Mouse (Mus musculus): ENCODE measurements around the gene Gng13. TPM values are rescaled to one million over a fixed set of nuclear protein-coding genes. Genes with fewer than 3 reads are reported as not detected.

Gene Gng13
- polyA plus RNA-seq, 1 experiment from 2014 or later = 5.8 TPM

DNA sequence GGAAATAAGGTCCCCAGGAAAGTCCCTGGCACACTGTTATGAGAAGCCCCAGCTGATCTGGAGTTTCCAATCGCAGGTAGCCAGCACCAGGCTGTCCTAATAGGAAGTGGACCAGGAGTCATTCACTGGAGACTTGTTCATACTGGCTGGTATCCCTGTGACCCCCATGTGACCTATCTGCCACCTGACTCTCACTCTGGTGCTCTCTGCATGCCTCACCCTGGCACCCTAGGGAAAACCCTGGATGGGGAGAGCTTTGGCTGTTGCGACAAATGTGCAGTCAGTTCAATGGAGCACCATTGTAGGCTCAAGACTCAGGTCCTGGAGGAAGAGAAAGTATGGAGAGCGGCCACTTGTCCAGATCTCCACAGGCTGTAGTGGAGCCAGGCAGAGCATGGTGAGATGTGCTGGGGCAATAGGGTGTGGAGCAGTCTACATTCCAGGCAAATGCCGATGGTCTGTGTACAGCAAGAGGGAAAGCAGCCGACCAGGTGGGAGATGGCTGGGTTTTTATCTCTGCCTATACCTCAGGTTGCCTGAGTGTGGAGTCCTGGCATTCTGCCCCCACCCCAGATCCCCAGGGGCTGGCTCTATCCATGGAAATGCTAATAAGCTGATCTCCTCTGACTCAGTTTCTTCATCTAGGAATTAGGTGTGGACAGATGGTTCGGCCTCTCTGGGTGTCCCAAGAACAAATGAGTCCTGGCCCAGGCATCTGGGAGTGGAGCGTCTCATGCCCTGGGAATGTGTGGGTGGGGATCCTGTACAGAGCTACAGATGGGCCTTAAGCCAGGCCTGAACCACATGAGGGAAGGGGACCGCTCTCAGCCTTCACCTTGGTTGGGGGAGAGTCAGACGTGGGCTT is 39.6 kb downstream of the Gng13 start:
- no peak overlapping the region for H3K4me2 ChIP-seq
- H3K4me3 ChIP-seq = no peak overlapping the region
- WGBS = 76% methylated on average over 9 of the region's 9 CpGs
- no peak for ATAC-seq (ENCODE audit: insufficient number of reproducible peaks, insufficient read depth, low FRiP score, low TSS enrichment, low read depth)
- no peak overlapping the region for H3K27ac ChIP-seq
- H3K9ac ChIP-seq = no peak overlapping the region
- H3K4me1 ChIP-seq = peaks cover 5% of the 10 kb centered on the region
- H3K27me3 ChIP-seq = no peaks in the 10 kb centered on the region
- H3K9me3 ChIP-seq = no peaks in the 10 kb centered on the region
- H3K36me3 ChIP-seq = no peaks in the 10 kb centered on the region

DNA sequence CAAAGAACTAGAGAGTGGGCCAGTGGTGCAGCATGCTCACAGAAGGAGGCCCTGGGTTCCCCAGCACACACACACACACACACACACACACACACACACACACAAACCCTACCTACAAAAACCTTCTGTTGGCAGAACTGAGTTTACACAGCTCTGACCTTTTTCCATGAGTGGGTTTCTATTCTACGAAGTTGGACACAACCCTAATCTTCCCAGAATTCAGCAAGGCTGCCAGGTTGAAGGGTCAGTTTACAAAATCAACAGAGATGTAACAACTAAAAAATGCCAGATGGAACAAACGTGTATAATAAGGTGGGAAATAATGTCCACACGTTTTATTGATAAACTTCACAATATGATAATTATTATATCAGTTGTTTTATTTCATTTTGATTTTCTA is 40.7 kb downstream of the Gng13 start:
- Histone ChIP-seq H3K4me3 (no peak overlapping the region), H3K4me1 (0 out of 2 replicates have a peak, but pooled peaks cover 4% of the 10 kb centered on the region), H3K27me3 (no peaks in the 10 kb centered on the region), H3K4me2 (no peak overlapping the region), H3K27ac (no peak overlapping the region), H3K9ac (no peak overlapping the region), H3K9me3 (no peaks in the 10 kb centered on the region), H3K36me3 (no peaks in the 10 kb centered on the region)
- WGBS = 54% methylated on average over 3 of the region's 3 CpGs
- no peak for ATAC-seq (ENCODE audit: insufficient number of reproducible peaks, insufficient read depth, low FRiP score, low TSS enrichment, low read depth)

DNA sequence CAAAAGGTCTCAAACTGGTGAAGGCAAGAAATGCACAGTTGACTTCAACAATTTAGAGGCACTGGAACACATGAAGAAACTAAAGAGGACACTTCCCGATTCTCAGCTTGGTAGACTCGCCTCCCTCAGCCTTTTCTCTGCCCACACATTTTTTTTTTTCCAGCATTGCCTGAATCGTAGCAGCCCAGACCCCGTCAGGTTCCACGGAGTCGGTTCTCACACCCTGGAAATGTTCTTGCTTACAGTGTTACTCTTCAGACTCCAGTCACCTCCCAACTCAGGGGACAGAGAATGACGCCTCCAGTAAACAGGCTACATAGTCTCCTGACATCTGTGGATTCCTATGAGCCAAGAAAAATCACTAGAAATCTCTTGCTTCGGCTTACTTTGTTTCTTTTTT is 43.2 kb downstream of the Gng13 start:
- Histone ChIP-seq H3K4me2 (no peak overlapping the region), H3K27me3 (no peaks in the 10 kb centered on the region), H3K27ac (no peak overlapping the region), H3K9me3 (no peaks in the 10 kb centered on the region), H3K4me3 (no peak overlapping the region), H3K4me1 (0 out of 2 replicates have a peak, but pooled peaks cover 4% of the 10 kb centered on the region), H3K36me3 (no peaks in the 10 kb centered on the region), H3K9ac (no peak overlapping the region)
- 78% methylated on average over 8 of the region's 8 CpGs for whole genome bisulfite sequencing
- ATAC-seq (ENCODE audit: insufficient number of reproducible peaks, insufficient read depth, low FRiP score, low TSS enrichment, low read depth) = no peak

- no peaks in the 10 kb centered on the region for H3K36me3 ChIP-seq
- ATAC-seq (ENCODE audit: insufficient number of reproducible peaks, insufficient read depth, low FRiP score, low TSS enrichment, low read depth) = no peak
Measured at GRCm38 (mm10) chr17:25761561-25761970, 44.6 kb downstream of the Gng13 start.

DNA sequence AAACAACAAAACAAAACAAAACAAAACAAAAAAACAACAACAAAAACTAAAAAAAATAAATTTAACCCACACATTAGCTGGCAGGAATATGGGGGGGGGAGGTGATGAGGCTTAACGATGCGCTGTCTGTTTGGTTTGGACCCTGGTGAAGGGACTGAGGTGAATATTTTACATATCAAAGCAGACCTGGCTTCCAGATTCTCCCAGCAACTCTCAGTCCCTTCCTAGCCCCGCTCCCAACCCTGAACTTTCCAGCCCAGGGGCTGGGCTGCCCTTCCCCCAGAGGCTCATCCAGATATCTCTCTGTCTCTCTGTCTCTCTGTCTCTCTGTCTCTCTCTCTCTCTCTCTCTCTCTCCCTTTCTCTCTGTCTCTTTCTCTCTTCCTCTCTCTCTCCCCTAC is 45.6 kb downstream of the Gng13 start:
- ATAC-seq (ENCODE audit: insufficient number of reproducible peaks, insufficient read depth, low FRiP score, low TSS enrichment, low read depth) = no peak
- no peak overlapping the region for H3K27ac ChIP-seq
- WGBS = 43% methylated on average over 3 of the region's 3 CpGs
- no peak overlapping the region for H3K4me2 ChIP-seq
- H3K36me3 ChIP-seq = no peaks in the 10 kb centered on the region
- H3K4me3 ChIP-seq = no peak overlapping the region
- H3K27me3 ChIP-seq = peaks cover 2% of the 10 kb centered on the region; the same call in 1 of the 2 replicates
- no peak overlapping the region for H3K9ac ChIP-seq
- no peaks in the 10 kb centered on the region for H3K9me3 ChIP-seq
- no peaks in the 10 kb centered on the region for H3K4me1 ChIP-seq

More at GRCm38 (mm10) chr17:25761561-25761970, 44.6 kb downstream of the Gng13 start:
- Histone ChIP-seq H3K4me3 (no peak overlapping the region), H3K4me2 (no peak overlapping the region), H3K4me1 (no peaks in the 10 kb centered on the region), H3K9me3 (no peaks in the 10 kb centered on the region), H3K9ac (no peak overlapping the region), H3K27me3 (no peaks in the 10 kb centered on the region), H3K27ac (no peak overlapping the region)
- WGBS = 43% methylated on average over 4 of the region's 4 CpGs

DNA sequence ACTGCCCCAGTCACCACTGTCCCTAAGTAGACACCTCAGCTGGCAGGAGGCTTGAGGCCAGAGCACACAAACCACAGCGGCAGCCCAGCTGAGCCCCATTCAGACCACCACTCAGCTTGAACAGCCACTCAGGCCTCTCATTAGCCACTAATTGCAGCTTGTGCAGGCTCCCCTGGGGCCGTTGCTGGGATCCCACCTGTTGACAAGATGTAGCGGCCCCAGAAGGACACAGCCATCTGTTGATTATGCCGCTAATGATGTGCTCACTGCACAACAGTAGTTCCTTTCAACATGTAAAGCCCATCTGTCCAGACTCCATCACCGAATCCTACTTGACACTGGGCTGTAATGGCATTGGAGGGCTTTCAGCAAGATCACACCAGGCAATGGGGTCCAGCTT is 48.9 kb downstream of the Gng13 start:
- H3K4me3 ChIP-seq = no peak overlapping the region
- H3K4me1 ChIP-seq = no peaks in the 10 kb centered on the region
- no peak overlapping the region for H3K27ac ChIP-seq
- peaks cover 9% of the 10 kb centered on the region; the same call in 1 of the 2 replicates for H3K27me3 ChIP-seq
- H3K9ac ChIP-seq = no peak overlapping the region
- H3K4me2 ChIP-seq = no peak overlapping the region
- no peak for ATAC-seq (ENCODE audit: insufficient number of reproducible peaks, insufficient read depth, low FRiP score, low TSS enrichment, low read depth)
- WGBS = 36% methylated on average over 5 of the region's 5 CpGs
- H3K36me3 ChIP-seq = no peaks in the 10 kb centered on the region
- no peaks in the 10 kb centered on the region for H3K9me3 ChIP-seq

Small RNA genes lying within 50 kb of the gene (microRNA-seq; reads per million reads assigned to microRNA genes)
- gene Gm25083 = not detected

Other genes starting within 250 kb of the Gng13 start
- gene Sstr5, start 219.9 kb upstream of the Gng13 start, polyA plus RNA-seq (2015; fragmentation: Nextera tagmentation; extraction: Ambion mirVana) = 0.36 and 0.65 TPM in 2 replicates
- gene Sox8, start 146.5 kb upstream of the Gng13 start, polyA plus RNA-seq (2015; fragmentation: Nextera tagmentation; extraction: Ambion mirVana) = 9.1 and 11.1 TPM in 2 replicates
- 28.7 and 33.8 TPM in 2 replicates for gene Lmf1, start 138.1 kb upstream of the Gng13 start, polyA plus RNA-seq (2015; fragmentation: Nextera tagmentation; extraction: Ambion mirVana)
- 31.6 and 35.9 TPM in 2 replicates for gene Chtf18, start 10.2 kb downstream of the Gng13 start, polyA plus RNA-seq (2015; fragmentation: Nextera tagmentation; extraction: Ambion mirVana)
- 28.0 and 28.9 TPM in 2 replicates for gene Rpusd1, start 10.5 kb downstream of the Gng13 start, polyA plus RNA-seq (2015; fragmentation: Nextera tagmentation; extraction: Ambion mirVana)
- 0.83 TPM in 1 of 2 replicates, not detected in the other for gene Mslnl, start 18.9 kb downstream of the Gng13 start, polyA plus RNA-seq (2015; fragmentation: Nextera tagmentation; extraction: Ambion mirVana)
- 0.17 and 0.42 TPM in 2 replicates for gene Msln, start 37.2 kb downstream of the Gng13 start, polyA plus RNA-seq (2015; fragmentation: Nextera tagmentation; extraction: Ambion mirVana)
- 24.7 and 24.9 TPM in 2 replicates for gene Narfl, start 56.6 kb downstream of the Gng13 start, polyA plus RNA-seq (2015; fragmentation: Nextera tagmentation; extraction: Ambion mirVana)
- 74.6 and 89.5 TPM in 2 replicates for gene Haghl, start 68.5 kb downstream of the Gng13 start, polyA plus RNA-seq (2015; fragmentation: Nextera tagmentation; extraction: Ambion mirVana)
- gene Ccdc78, start 69.4 kb downstream of the Gng13 start, polyA plus RNA-seq (2015; fragmentation: Nextera tagmentation; extraction: Ambion mirVana) = 0.20 and 0.25 TPM in 2 replicates
- gene Fam173a, start 75.7 kb downstream of the Gng13 start, polyA plus RNA-seq (2015; fragmentation: Nextera tagmentation; extraction: Ambion mirVana) = 65.3 and 78.1 TPM in 2 replicates
- gene AC134908.4, start 78.5 kb downstream of the Gng13 start, polyA plus RNA-seq (2015; fragmentation: Nextera tagmentation; extraction: Ambion mirVana) = not detected in 2 replicates
- gene Metrn, start 80.0 kb downstream of the Gng13 start, polyA plus RNA-seq (2015; fragmentation: Nextera tagmentation; extraction: Ambion mirVana) = 43.4 and 50.1 TPM in 2 replicates
- 3.6 and 4.2 TPM in 2 replicates for gene Fbxl16, start 91.9 kb downstream of the Gng13 start, polyA plus RNA-seq (2015; fragmentation: Nextera tagmentation; extraction: Ambion mirVana)
- gene Wdr24, start 106.5 kb downstream of the Gng13 start, polyA plus RNA-seq (2015; fragmentation: Nextera tagmentation; extraction: Ambion mirVana) = 26.5 and 30.0 TPM in 2 replicates
- gene Jmjd8, start 111.7 kb downstream of the Gng13 start, polyA plus RNA-seq (2015; fragmentation: Nextera tagmentation; extraction: Ambion mirVana) = 48.3 and 52.8 TPM in 2 replicates
- 319 and 353 TPM in 2 replicates for gene Stub1, start 116.2 kb downstream of the Gng13 start, polyA plus RNA-seq (2015; fragmentation: Nextera tagmentation; extraction: Ambion mirVana)
- 1.4 and 2.7 TPM in 2 replicates for gene Rhbdl1, start 120.1 kb downstream of the Gng13 start, polyA plus RNA-seq (2015; fragmentation: Nextera tagmentation; extraction: Ambion mirVana)
- 1.3 and 2.9 TPM in 2 replicates for gene Gm20683, start 124.6 kb downstream of the Gng13 start, polyA plus RNA-seq (2015; fragmentation: Nextera tagmentation; extraction: Ambion mirVana)
- gene Rhot2, start 127.7 kb downstream of the Gng13 start, polyA plus RNA-seq (2015; fragmentation: Nextera tagmentation; extraction: Ambion mirVana) = 26.4 and 31.4 TPM in 2 replicates
- 30.0 and 31.2 TPM in 2 replicates for gene Wdr90, start 144.3 kb downstream of the Gng13 start, polyA plus RNA-seq (2015; fragmentation: Nextera tagmentation; extraction: Ambion mirVana)
- gene Mcrip2, start 151.6 kb downstream of the Gng13 start, polyA plus RNA-seq (2015; fragmentation: Nextera tagmentation; extraction: Ambion mirVana) = 11.1 and 13.4 TPM in 2 replicates
- 47.1 and 50.6 TPM in 2 replicates for gene Mettl26, start 157.9 kb downstream of the Gng13 start, polyA plus RNA-seq (2015; fragmentation: Nextera tagmentation; extraction: Ambion mirVana)
- 0.56 and 0.73 TPM in 2 replicates for gene Wfikkn1, start 163.7 kb downstream of the Gng13 start, polyA plus RNA-seq (2015; fragmentation: Nextera tagmentation; extraction: Ambion mirVana)
- 32.9 and 36.6 TPM in 2 replicates for gene Rab40c, start 202.6 kb downstream of the Gng13 start, polyA plus RNA-seq (2015; fragmentation: Nextera tagmentation; extraction: Ambion mirVana)
- 50.6 and 53.8 TPM in 2 replicates for gene Pigq, start 227.8 kb downstream of the Gng13 start, polyA plus RNA-seq (2015; fragmentation: Nextera tagmentation; extraction: Ambion mirVana)
- not detected in 2 replicates for gene Nhlrc4, start 227.8 kb downstream of the Gng13 start, polyA plus RNA-seq (2015; fragmentation: Nextera tagmentation; extraction: Ambion mirVana)
- gene A930017K11Rik, start 235.4 kb downstream of the Gng13 start, polyA plus RNA-seq (2015; fragmentation: Nextera tagmentation; extraction: Ambion mirVana) = 0.18 and 0.26 TPM in 2 replicates

All from embryonic facial prominence, embryonic 13.5 days (tissue).